Mouse (Mus musculus) adrenal gland, adult 2 months (tissue): ENCODE results near the gene Mif4gd. TPM values are rescaled to one million over a fixed set of nuclear protein-coding genes. Genes with fewer than 3 reads are reported as not detected.
"Not testable (repeated sequence)": the region's sequence is repeated elsewhere in the genome, so short reads cannot be mapped to it uniquely, and the experiment has no call there.

Experiments used
- DNase-seq: peaks from one replicate; pipeline ENCODE4 v3.0.0; 2021
- long read RNA-seq: library from polyadenylated mRNA; stranded (forward); transcript quantifications from one replicate; pipeline ENCODE4 v2.0.0, GENCODE M21; 2021
- polyA plus RNA-seq: library from polyadenylated mRNA; depleted of rRNA; stranded (reverse); fragments of >200 nt; gene quantifications from 2 replicates; pipeline ENCODE4 v1.2.3, GENCODE M21; 2012; rRNA removed
- total RNA-seq, 2 experiments: library from RNA; stranded (reverse); gene quantifications; 2 replicates each; pipeline ENCODE4 v1.2.3; 2021

Gene Mif4gd
- total RNA-seq, result 100 to 1,000 TPM in 1 of 2 experiments, 10 to 100 TPM in 1; 92.5 to 170 TPM
- 182 and 243 TPM in 2 replicates for polyA plus RNA-seq
- long read RNA-seq, transcript Mif4gd-201 (6 exons, 1,372 nt), result major isoform, 28 of 62 reads
- long read RNA-seq, transcript Mif4gd-203 (5 exons, 1,656 nt), result minor isoform, 5 of 62 reads
- long read RNA-seq, partial matches to known transcripts, result 9 of 62 reads
- long read RNA-seq, other reads (novel, unspliced or antisense), result 16 of 62 reads

DNA sequence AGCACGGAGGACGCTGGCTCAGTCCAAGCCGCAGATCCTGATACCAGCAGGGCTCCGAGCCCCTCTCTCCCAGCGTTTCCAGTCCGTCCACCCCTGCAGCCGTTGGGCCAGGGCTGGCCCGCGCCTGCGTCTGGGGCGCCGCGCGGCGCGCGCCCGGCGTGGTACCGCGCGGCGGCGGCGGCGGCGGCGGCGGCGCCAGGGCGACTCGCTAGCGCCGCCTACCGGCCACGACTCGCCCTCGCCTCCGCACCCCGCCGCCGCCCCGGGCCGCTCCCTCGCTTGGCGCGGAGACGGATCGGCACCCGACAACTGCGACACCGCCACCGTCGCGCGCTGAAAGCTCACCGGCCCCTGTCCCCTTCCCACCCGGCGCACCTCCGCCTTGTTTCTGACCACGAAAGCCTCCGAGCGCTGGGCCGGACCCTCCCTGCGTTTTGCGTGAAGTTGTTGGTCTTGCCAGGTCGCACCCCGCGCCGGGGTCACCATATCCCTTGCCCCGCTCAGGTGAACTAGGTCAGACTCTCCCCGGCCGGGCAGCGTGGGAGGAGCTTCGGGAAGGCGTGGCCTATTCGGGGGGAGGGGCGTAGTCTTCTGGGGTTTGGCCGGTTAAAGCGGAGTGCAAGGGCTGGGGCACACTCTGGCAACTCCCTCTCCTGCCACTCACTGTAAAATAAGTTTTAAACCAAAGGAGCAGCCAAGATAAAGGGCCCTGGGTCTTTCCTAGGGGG, at the start of gene Mif4gd:
Mif4gd (minus strand) TSS at position 560 of the 728 bp plus-strand sequence.
- DNase-seq, result peak; percentile 97

DNA sequence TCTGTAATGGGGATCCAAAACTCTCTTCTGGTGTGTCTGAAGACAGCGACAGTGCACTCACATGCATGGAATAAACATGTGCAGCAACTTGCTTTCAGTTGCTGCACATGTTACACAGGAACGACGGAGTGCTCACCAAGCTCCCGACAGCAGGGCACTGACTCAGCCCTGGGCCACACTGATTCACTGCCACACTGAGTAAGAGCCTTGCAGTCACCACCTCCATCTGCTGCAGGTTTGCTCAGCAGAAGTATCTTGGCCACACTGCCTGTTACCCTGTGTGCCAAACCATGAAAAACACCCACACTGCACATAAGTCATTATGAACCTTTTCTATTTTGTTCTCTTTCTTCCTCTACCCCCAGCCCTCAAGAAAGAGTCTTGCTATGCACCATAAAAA, 47.6 kb upstream of the Mif4gd start:
- DNase-seq, result peak; percentile 77

DNA sequence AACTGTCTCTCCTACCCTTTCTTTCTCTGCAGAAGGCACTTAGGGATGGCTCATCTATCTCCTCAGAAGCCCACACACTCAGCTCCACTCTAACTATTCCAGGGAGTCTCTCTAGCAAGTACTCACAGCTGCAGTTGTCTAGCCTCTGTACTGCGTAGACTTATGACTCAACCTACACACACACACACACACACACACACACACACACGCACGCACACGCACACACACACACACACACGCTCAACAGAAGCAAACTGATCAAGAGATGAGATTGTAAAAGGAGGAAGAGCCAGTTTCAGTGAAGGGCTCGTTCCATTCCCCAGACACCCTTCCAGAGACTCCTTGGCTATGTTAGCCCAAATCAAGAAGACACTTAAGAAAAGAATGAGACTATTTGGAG, 45.8 kb upstream of the Mif4gd start:
- no peak for DNase-seq

DNA sequence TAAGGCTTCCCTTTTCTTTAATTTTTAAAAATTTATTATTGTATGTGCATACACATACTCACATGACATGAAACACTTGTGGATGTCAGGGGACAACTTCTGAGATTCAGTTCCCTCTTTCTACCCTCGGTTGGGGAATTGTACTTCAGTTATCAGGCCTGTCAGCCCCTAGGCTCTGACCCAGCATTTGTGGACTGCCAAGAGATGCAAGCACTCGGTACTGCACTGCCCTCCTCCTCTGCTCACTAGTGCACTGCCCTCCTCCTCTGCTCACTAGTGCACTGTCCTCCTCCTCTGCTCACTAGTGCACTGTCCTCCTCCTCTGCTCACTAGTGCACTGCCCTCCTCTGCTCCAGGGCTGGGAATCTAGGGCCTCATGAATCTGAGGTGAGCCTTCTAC, 41.4 kb upstream of the Mif4gd start:
- DNase-seq, result no peak

DNA sequence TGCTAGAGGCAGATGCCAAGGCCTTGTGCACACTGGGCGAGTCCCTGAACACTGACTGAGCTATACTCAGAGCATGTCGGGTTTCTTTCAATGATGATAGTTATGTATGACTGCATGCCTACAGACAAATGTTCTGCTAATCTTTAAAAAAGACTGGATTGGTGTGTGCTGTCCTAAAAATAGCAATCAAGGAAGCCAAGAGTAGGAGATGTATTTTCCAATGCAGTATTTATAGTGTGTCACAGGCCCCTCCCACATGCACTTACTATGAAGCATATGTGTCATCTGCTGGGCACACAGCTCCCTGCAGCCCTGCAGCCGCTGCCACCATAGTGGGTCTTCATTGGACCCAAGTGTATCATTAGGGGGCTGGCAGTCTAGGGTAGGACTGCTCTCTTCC, 40.4 kb upstream of the Mif4gd start:
- no peak for DNase-seq

DNA sequence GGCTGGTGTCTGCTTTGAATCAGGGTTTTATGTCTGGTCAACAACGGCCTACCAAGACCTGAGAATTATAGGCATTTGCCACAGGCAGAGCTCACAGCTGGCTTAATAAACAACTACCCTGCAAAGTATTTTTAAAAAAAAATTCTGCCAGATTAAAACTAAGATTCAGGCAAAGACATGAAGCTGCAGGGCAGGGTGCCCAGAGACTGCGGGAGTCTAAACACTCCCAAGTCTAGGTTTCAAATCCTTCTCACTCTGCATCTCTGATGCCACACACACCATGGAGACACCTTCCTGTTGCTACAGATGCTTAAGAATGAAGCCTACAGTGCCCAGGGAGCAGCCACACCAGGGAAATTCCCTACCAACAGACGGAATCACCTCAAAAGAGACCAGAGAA, 38.9 kb upstream of the Mif4gd start:
- DNase-seq, result no peak

DNA sequence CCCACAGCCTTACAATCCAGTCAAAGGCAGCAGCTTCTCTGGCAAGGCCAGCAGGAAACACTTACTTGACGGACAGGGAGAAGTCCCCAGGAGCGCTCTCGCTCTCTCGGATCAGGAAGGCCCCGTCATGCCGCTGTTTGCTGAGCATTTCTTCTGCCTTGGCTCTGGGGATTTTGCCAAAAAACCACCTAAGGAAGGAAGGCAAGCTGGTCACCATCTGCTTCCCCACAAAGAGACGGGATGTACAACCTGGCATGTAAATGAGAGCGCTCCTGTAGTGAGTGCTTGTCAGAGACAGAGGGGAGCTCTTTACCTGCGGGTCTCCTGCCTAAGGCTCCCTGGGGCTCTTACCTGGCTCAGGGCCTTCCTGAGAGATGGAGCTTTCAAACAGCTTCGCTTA, 36.9 kb upstream of the Mif4gd start:
- no peak for DNase-seq

DNA sequence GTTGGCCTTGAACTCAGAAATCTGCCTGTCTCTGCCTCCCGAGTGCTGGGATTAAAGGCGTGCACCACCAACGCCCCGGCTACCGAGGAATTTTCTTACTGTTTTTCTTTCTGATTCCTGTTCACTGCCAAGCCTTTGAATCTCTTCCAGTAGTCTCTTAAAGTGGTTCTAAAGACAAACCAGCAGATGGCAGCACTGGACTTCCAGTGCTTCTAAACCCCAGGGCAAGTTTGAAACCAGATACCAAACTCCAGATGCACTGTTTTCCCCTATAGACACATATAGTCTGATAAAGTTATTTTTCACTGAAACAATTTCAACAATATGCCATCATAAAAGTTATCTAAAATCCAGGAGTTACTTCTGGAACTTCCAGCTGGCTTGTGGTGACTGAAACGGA, 34.7 kb upstream of the Mif4gd start:
- DNase-seq, result peak; percentile 37

DNA sequence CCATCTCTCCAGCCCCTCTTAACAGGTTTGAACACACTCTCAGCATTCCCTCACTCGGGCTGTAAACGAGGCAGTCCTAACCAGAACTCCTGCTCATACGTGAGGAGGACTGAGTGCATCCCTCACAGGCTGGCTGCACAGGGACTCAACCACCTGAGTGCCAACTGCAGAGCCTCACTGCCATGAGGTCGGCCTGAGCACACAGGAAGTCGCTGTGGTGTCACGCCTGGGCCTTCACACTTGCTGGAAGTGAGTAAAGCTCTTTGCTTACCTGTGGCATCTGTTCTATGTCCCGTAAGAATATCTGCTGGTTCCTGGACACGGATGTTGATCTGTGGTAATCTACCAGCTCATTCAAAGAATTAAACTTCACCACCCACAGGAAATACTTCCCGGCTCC, 33.7 kb upstream of the Mif4gd start:
- DNase-seq, result no peak

DNA sequence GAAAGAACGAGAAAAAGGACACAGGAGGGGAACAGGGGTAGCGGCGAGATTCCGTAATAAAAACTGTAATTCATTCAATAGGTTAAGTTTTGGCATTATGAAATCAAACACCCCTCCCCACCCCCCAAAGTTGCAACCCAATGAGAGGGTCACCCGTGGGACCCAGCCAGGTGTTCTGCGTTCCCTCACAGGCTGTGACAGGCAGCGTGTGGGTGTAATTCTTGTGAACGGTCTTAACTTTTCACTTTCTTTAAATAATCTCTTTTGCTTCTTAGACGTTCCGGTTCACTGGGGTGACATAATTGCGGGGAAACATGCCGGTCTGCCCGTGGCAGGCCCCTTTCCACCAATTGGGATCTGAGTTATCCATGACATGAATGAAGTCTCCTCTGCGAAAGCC, 32.7 kb upstream of the Mif4gd start:
- not testable (repeated sequence) for DNase-seq

DNA sequence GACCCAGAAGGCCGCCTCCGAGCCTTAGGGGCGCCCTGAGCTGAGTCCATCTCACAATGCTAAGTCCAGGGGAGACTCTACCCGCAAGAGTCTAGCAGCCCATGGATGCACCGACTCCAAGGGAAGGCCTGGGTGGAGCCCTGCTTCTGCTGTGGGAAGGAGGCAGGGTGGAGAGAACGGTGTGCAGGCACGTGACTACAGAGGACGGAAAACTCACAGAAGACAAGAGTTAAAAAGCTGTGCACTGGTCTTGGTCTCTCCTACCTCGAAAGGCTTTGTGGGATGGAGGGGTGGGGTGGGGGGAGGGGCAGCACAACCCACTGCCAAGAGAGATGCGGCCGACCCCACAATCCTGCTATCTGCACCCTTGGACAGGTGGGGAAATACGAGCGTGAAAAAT, 31.5 kb upstream of the Mif4gd start:
- no peak for DNase-seq

DNA sequence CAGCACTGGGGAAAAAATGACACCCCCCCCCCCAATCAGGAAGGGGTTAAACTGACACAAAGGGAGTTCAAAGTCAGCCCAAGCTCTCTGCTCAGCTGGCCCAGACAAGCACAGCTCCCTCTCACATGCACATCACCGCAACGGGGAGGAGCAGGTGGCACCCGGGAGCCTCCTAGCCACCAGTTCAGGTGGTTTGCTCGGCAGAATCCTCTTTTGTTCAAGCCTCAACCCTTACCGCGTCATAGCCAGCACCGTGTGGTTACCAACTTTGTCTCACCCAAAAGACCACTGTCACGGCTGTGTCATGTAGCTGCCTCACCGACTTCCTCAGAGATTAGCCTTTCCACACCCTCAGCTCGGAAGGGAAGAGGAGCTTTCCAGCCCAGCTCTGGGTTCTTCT, 30.5 kb upstream of the Mif4gd start:
- no peak for DNase-seq

DNA sequence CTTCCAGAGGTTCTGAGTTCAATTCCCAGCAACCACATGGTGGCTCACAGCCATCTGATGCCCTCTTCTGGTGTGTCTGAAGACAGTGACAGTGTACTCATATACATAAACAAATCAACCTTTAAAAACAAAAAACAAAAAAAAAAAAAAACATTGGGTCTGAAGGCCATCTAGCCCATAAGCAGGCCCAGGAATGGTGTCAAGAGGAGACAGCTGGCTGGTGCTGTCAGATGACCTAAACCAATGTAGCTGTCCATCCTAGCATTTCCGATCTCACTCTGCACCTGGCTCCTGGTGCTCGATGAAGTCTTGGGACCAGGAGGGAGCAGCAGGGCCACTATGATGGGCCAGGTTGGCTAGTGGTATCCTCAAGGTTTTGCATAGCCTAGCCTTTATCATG, 29.9 kb upstream of the Mif4gd start:
- no peak for DNase-seq

DNA sequence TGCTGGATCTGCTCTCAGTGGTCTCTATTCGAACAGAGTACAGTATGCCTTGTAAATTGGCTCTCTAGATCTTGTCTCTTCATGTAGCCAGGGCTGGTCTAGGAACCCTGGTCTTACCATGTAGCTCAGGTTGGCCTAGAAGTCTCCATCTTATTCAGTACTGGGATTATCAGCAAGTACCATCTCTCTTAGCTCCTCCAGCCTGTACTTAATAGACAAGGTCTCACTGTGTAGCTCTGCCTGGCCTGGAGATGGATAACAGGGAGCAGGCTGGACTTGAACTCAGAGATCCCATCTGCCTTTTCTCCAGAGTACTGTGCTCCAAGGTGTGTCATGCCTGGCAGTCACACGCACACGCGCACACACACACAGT, 28.9 kb upstream of the Mif4gd start:
- DNase-seq, result no peak

DNA sequence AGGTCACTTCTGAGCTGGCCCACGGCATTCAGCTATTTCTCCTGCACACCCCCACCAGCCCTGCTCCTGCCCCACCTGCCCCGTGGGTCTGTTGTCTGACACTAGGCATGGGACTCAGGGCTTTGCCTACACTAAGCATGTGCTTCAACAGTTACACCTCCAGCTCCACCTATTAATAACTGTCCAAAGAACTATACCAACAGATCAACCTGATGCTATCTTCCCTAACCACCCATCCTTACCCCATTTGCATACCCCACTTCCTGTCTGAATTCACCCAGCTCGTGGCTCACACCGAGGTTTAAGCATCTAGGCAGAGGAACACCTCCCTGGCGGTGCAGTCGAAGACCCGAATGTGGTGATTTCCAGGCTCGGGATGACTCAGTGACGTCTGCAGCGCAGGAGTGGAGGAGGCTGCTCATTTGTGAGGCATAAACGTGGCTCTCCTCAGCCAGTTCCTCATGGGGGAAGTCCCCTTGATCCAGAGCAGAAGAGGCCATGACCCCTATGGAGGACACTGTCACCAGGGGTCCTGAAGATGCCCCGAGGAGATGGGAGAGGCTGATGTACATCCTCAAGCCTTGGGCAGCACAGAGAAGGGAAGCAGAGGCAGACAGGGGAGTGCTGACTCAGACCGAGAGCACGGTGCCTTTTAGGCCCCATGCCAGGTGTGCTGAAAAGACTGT, 28.4 kb upstream of the Mif4gd start:
- DNase-seq, result no peak

DNA sequence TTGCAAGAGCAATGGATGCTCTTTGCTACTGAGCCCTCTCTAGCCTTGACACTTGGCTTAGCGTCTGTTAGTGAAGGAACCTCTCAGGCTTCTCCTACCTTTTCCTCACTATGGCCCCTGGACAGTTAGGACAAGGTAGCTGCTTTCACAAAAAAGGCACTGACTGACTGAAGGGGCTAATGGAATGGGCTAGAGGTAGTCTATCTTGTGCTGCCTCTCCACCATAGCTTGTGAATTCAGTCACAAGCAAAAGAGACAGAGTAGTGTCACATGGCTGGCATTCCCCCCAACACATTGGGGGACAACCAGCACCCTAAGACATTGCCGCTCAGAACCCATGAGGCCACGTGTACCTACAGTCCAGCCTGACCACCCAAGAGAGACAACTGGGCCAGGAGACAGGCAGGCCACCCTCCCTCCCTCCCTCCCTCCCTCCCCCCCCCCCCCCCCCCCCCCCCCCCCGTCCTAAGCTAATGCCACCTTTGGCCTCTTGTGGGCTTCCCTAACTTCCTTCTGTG, 27.6 kb upstream of the Mif4gd start:
- DNase-seq, result no peak

DNA sequence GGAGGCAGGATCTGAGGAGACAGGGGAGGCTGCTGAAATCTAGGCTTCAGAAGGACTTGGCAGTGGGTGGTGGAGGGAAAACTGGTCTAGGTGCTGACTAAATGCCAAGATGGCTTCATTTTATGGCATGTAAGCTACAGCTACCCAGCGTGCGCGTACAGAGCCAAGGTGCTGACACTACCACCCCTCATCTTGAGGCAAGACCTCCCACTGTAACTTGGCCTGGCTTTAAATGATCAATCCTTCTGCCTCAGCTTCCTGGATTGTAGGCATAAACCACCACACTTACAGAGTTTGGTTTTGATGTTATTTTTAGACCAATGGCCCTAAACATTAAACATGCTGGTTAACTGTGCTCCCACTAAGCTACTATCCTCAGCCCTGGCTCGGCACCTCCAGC, 26.8 kb upstream of the Mif4gd start:
- no peak for DNase-seq

DNA sequence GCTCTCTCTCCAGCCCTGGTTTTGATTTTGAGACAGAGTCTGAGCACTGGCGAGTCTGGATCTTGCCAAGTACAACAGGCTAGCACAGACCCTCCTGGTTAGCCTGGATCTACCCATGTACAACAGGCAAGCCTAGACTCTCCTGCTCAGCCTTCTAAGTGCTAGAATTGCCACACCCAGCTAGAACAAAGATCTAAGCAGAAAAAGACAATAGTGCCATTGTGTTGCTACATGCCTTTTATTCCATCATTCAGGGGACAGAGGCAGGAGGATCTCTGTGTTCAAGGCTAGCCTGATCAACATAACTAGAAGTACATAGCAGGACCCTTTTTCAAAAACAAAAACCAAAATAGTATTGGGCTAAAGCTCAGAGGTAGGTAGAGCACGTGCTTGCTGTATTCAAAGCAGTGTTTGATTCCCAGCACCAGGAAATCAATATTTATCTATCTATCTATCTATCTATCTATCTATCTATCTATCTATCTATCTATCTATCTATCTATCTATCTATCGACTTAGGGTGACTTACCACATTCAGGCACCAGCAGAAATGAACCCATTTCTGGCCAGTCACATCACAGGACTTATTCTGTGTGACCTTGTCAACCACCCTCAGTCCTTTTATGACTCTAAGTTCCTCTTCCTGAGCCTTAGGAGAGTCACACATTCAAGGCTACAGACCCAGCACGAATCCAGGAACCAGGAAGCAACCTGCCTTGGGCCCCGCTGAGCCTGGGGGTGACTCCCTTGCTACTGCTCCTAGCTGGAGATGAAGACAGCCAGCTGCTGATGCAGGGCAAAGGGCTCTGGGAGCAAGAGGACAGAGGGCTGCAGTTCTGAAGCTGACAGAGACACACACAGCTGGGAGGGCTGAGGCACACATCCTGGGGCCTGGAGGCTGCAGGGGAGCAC, 26.0 kb upstream of the Mif4gd start:
- peak; percentile 30 for DNase-seq

DNA sequence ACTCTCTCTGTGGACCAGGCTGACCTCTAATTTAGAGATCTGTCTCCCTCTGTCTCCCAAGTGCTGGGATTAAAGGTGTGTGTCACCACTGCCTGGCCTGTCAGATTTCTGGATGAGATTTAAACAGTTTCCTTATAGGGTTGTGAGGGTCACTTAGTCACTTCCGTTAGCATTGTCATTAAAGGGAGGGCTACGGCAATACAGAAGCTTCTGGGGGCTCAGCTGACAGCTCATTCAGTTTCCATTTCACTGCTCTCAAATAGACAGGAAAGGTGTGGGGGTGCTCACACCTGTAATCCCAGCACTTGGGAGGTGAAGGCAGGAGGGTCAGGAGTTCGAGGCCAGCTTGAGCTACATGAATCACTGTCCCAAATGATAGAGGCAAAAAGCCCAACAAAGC, 24.2 kb upstream of the Mif4gd start:
- DNase-seq, result no peak

DNA sequence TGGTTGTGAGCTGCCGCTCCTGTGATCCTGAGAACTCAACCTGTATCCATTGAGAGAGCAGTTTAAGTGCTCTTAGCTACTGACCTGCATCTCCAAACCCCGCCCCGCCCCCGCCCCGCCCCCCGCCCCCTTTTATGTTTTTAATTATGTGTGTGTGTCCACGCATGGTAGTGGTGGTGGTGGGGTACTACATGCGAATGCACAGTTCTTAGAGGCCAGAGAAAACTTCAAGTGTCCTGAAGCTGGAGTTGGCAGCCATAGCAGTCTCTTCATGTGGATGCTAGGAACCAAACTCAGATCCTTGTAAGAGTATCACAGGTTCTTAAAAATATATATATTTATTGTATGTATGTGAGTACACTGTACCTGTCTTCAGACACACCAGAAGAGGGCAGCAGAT, 22.7 kb upstream of the Mif4gd start:
- DNase-seq, result no peak

DNA sequence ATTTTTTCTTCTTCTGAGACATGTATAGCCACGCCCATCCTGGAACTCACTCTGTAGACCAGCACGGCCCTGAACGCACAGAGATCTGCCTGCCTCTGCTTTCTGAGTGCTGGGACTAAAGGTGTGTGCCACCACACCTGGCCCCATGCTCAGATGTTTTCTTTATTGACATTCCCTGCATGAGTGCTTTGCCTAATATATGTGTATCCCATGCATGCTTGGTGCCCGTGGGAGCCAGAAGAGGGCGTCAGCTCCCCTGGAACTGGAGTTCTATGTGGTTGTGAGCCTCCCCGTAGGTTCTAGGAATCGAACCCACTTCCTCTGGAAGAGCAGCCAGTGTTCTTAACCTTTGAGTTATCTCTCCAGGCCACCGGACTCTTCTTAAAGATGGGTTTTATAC, 22.3 kb upstream of the Mif4gd start:
- DNase-seq, result no peak

DNA sequence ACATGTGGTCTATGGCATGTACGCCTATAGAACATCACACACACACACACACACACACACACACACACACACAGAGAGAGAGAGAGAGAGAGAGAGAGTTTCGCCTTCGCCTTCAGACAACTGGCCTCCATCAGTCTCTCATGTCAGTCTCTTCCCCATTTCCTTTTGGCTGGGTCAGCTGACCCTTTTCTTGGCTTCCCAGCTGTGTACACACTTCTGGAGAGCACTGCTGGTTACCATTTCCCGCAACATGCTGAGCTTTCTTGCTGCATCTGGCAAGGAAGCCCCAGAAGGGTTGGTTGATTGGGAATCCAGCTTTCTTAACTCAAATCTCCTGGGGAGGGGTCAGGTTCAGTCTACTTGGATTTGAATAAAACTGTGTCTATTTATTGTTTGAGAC, 21.3 kb upstream of the Mif4gd start:
- DNase-seq, result no peak
